Mouse (Mus musculus): ENCODE results near the gene Gm6408. TPM values are rescaled to one million over a fixed set of nuclear protein-coding genes. Genes with fewer than 3 reads are reported as not detected.
"Not testable (repeated sequence)": the region's sequence is repeated elsewhere in the genome, so short reads cannot be mapped to it uniquely, and the experiment has no call there.

Gm6408 gene
- not detected in 2 replicates for polyA plus RNA-seq (2015; fragmentation: Nextera tagmentation; extraction: Ambion mirVana)

DNA sequence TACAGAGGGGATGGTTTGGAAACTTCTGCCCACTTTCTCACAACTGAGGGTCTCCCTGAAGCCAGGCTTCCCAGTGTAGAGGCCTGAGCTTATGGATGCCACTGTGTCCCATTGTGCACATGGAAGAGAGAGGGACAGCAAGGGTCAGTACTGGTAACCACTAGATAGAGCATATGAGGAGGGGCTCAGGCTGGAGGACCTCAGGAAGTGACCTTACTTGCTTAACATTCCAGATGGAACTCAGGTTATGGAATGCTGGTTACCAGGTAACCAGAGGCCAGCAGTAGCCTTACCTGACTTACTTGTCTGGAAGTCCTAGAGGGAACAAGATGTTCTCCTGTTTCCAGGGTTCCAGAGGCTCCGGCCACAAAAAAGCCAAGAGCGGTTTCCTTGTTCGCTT lies at the start of gene Gm6408:
TSS of gene Gm6408 (plus strand) at position 301 of the 400 bp plus-strand sequence.
- not testable (repeated sequence) for H3K4me3 ChIP-seq (replicated peaks); H3K9me3 ChIP-seq; H3K36me3 ChIP-seq; H3K27ac ChIP-seq; ATAC-seq (ENCODE audit: insufficient read depth, low FRiP score, low read depth); H3K27me3 ChIP-seq (replicated peaks); H3K4me2 ChIP-seq; H3K9ac ChIP-seq; H3K4me1 ChIP-seq
- 86% methylated on average over 3 of the region's 3 CpGs for WGBS

- H3K9ac ChIP-seq, result no peak overlapping the region
- 82% methylated on average over 6 of the region's 6 CpGs for WGBS
- no peak overlapping the region for H3K27ac ChIP-seq
These were observed 49.3 kb upstream of the Gm6408 start for GRCm38 (mm10) chr5:146432476-146432875.

DNA sequence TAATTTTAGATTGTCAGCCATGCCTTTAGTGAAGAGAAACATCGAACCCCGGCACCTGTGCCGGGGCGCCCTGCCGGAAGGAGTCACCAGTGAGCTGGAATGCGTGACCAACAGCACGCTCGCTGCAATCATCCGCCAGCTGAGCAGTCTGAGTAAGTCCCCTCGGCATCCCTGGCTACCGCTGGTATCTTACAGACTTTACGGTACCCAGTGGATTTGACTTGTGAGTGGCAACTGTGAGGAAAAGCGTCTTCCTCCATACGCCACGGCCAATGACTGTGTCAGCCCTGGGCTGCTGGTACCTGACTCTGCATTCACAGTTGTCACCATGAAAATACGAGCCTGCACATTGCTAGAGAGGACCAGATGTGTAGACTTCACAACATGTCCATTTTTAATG lies 46.4 kb upstream of the Gm6408 start:
- 94% methylated on average over 16 of the region's 16 CpGs for WGBS
- H3K36me3 ChIP-seq, result no peaks in the 10 kb centered on the region
- no peaks in the 10 kb centered on the region for H3K27me3 ChIP-seq (replicated peaks)
- no peak overlapping the region for H3K9ac ChIP-seq
- H3K4me1 ChIP-seq, result no peaks in the 10 kb centered on the region
- H3K4me3 ChIP-seq (replicated peaks), result no peak overlapping the region
- no peak overlapping the region for H3K4me2 ChIP-seq
- no peak for ATAC-seq (ENCODE audit: insufficient read depth, low FRiP score, low read depth)
- H3K27ac ChIP-seq, result no peak overlapping the region
- no peaks in the 10 kb centered on the region for H3K9me3 ChIP-seq

More at GRCm38 (mm10) chr5:146432476-146432875, 49.3 kb upstream of the Gm6408 start:
- no peak for ATAC-seq (ENCODE audit: insufficient read depth, low FRiP score, low read depth)
- no peaks in the 10 kb centered on the region for H3K27me3 ChIP-seq (replicated peaks)
- no peak overlapping the region for H3K4me2 ChIP-seq
- H3K4me1 ChIP-seq, result no peaks in the 10 kb centered on the region
- H3K36me3 ChIP-seq, result no peaks in the 10 kb centered on the region
- no peak overlapping the region for H3K4me3 ChIP-seq (replicated peaks)
- no peaks in the 10 kb centered on the region for H3K9me3 ChIP-seq

- no peaks in the 10 kb centered on the region for H3K36me3 ChIP-seq
- H3K27me3 ChIP-seq (replicated peaks), result no peaks in the 10 kb centered on the region
- no peak overlapping the region for H3K4me3 ChIP-seq (replicated peaks)
- 93% methylated on average over 11 of the region's 11 CpGs for WGBS
- no peaks in the 10 kb centered on the region for H3K4me1 ChIP-seq
- no peak overlapping the region for H3K4me2 ChIP-seq
- no peaks in the 10 kb centered on the region for H3K9me3 ChIP-seq
- no peak for ATAC-seq (ENCODE audit: insufficient read depth, low FRiP score, low read depth)
- no peak overlapping the region for H3K27ac ChIP-seq
- H3K9ac ChIP-seq, result no peak overlapping the region
These were observed 45.0 kb upstream of the Gm6408 start for GRCm38 (mm10) chr5:146436796-146437195.

- no peak overlapping the region for H3K9ac ChIP-seq
- H3K4me2 ChIP-seq, result no peak overlapping the region
- no peak overlapping the region for H3K4me3 ChIP-seq (replicated peaks)
- no peaks in the 10 kb centered on the region for H3K4me1 ChIP-seq
- no peaks in the 10 kb centered on the region for H3K9me3 ChIP-seq
- WGBS, result 90% methylated on average over 7 of the region's 7 CpGs
- no peaks in the 10 kb centered on the region for H3K27me3 ChIP-seq (replicated peaks)
- H3K36me3 ChIP-seq, result no peaks in the 10 kb centered on the region
- H3K27ac ChIP-seq, result no peak overlapping the region
- ATAC-seq (ENCODE audit: insufficient read depth, low FRiP score, low read depth), result no peak
These were observed 42.5 kb upstream of the Gm6408 start for GRCm38 (mm10) chr5:146439152-146439781.

DNA sequence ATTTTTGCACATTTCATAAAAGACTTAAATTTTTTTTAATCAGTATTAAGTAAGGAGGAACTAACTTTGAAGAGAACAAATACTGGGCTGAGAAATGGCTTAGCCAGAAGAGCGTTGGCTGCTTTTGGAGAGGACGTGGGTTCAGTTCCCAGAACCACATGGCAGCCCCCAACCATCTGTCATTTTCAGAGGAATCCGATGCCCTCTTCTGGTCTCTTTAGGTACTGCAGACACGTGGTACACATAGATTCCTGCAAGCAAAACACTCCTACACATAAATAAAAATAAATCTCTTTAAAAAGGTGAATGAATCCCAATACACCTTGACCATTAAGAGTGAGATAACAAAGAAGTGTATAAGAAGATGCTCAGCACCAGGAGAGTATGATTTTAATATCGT lies 41.5 kb upstream of the Gm6408 start:
- ATAC-seq (ENCODE audit: insufficient read depth, low FRiP score, low read depth), result no peak
- Histone ChIP-seq H3K27ac (no peak overlapping the region), H3K4me1 (no peaks in the 10 kb centered on the region), H3K36me3 (no peaks in the 10 kb centered on the region), H3K4me3 (replicated peaks) (no peak overlapping the region), H3K4me2 (no peak overlapping the region), H3K27me3 (replicated peaks) (no peaks in the 10 kb centered on the region), H3K9me3 (no peaks in the 10 kb centered on the region), H3K9ac (no peak overlapping the region)
- WGBS, result 89% methylated on average over 5 of the region's 5 CpGs

- H3K27ac ChIP-seq, result no peak overlapping the region
- no peaks in the 10 kb centered on the region for H3K9me3 ChIP-seq
- H3K36me3 ChIP-seq, result no peaks in the 10 kb centered on the region
- H3K27me3 ChIP-seq (replicated peaks), result no peaks in the 10 kb centered on the region
- ATAC-seq (ENCODE audit: insufficient read depth, low FRiP score, low read depth), result no peak
- H3K4me3 ChIP-seq (replicated peaks), result no peak overlapping the region
- H3K4me2 ChIP-seq, result no peak overlapping the region
- H3K4me1 ChIP-seq, result no peaks in the 10 kb centered on the region
- 57% methylated on average over 2 of the region's 2 CpGs for WGBS
- no peak overlapping the region for H3K9ac ChIP-seq
These were observed 39.0 kb upstream of the Gm6408 start for GRCm38 (mm10) chr5:146442767-146443166.

DNA sequence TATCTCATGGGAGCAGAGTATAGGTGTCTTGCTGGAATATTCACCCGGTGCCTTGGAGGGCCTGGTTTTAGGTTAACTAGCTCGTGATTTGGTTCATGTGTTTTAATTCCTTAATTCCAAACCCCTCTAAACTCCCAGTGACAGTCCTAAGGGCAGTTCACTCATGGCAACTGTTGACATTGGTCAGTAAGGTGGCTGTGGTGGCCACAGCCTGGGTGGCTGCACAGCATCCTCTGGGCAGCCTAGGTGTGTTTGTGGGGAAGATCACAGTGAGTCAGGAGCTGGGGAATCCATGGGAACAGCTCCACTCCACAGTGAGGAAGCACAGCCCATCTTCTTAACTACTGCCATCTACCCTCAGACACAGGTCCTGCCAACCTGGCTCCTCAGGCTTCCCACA lies 35.1 kb upstream of the Gm6408 start:
- H3K4me1 ChIP-seq, result no peaks in the 10 kb centered on the region
- no peak for ATAC-seq (ENCODE audit: insufficient read depth, low FRiP score, low read depth)
- 83% methylated on average over 2 of the region's 2 CpGs for WGBS
- no peaks in the 10 kb centered on the region for H3K36me3 ChIP-seq
- H3K9me3 ChIP-seq, result no peaks in the 10 kb centered on the region
- no peak overlapping the region for H3K4me2 ChIP-seq
- no peak overlapping the region for H3K27ac ChIP-seq
- no peak overlapping the region for H3K9ac ChIP-seq
- H3K27me3 ChIP-seq (replicated peaks), result no peaks in the 10 kb centered on the region
- H3K4me3 ChIP-seq (replicated peaks), result no peak overlapping the region

DNA sequence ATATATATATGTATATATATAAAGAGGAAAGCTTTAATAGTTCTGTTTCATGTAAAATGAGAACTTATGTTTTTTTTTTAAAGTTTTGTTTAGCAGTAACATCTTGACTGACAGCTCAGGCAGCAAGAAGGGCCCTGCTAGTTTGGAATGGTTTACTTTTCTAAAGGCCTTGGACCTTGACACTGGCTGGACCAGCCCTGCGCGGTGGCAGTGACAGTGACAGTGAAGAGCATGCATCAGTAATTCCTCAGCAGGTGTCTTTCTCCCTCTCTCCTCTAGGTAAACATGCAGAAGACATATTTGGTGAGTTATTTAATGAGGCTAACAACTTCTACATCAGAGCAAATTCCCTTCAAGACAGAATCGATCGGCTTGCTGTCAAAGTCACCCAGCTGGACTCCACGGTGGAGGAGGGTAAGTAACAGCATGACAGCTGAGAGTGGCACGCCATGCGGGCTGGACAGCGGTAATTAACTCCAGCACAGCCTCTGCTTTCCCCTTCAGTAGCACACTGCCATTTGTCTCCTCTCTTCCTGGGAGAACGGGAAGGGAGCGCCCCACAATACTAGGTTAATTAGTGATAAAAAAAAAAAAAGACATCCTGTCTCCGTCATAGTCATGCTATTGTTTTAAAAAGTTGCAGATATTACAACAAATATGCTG lies 30.0 kb upstream of the Gm6408 start:
- Histone ChIP-seq H3K4me2 (no peak overlapping the region), H3K9ac (no peak overlapping the region), H3K36me3 (no peaks in the 10 kb centered on the region), H3K27me3 (replicated peaks) (no peaks in the 10 kb centered on the region), H3K9me3 (no peaks in the 10 kb centered on the region), H3K27ac (no peak overlapping the region), H3K4me3 (replicated peaks) (no peak overlapping the region), H3K4me1 (no peaks in the 10 kb centered on the region)
- ATAC-seq (ENCODE audit: insufficient read depth, low FRiP score, low read depth), result no peak
- WGBS, result 69% methylated on average over 11 of the region's 11 CpGs

- Histone ChIP-seq H3K27me3 (replicated peaks) (no peaks in the 10 kb centered on the region), H3K9ac (no peak overlapping the region), H3K4me3 (replicated peaks) (no peak overlapping the region), H3K27ac (no peak overlapping the region), H3K4me2 (no peak overlapping the region), H3K36me3 (no peaks in the 10 kb centered on the region), H3K9me3 (no peaks in the 10 kb centered on the region), H3K4me1 (no peaks in the 10 kb centered on the region)
- ATAC-seq (ENCODE audit: insufficient read depth, low FRiP score, low read depth), result no peak
- 88% methylated on average over 6 of the region's 6 CpGs for WGBS
These were observed 28.2 kb upstream of the Gm6408 start for GRCm38 (mm10) chr5:146453556-146453955.

- Histone ChIP-seq H3K36me3 (no peaks in the 10 kb centered on the region), H3K27ac (no peak overlapping the region), H3K4me1 (no peaks in the 10 kb centered on the region), H3K4me3 (replicated peaks) (no peak overlapping the region), H3K27me3 (replicated peaks) (no peaks in the 10 kb centered on the region), H3K4me2 (no peak overlapping the region), H3K9ac (no peak overlapping the region), H3K9me3 (no peaks in the 10 kb centered on the region)
- WGBS, result 75% methylated on average over 8 of the region's 8 CpGs
- ATAC-seq (ENCODE audit: insufficient read depth, low FRiP score, low read depth), result no peak
These were observed 20.2 kb upstream of the Gm6408 start for GRCm38 (mm10) chr5:146461612-146462011.

DNA sequence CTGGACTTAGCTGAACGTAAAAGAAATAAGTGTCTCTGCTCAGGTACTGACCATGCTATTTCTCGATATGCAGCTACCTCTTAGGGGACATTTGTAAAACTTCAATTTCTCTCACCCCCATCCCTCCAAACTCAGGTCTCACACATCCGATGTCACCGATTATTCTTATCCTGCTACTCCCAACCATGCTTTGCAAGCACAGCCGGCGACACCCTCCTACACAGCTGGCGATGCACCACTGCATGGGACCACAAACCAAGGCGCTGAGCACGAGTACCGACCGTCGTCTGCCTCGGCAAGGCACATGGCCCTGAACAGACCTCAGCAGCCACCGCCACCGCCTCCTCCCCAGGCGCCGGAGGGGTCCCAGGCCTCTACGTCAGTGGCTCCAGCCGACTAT lies 15.1 kb upstream of the Gm6408 start:
- H3K9me3 ChIP-seq, result no peaks in the 10 kb centered on the region
- ATAC-seq (ENCODE audit: insufficient read depth, low FRiP score, low read depth), result no peak
- WGBS, result 93% methylated on average over 19 of the region's 19 CpGs
- H3K27me3 ChIP-seq (replicated peaks), result no peaks in the 10 kb centered on the region
- H3K4me3 ChIP-seq (replicated peaks), result no peak overlapping the region
- H3K9ac ChIP-seq, result no peak overlapping the region
- no peak overlapping the region for H3K4me2 ChIP-seq
- H3K27ac ChIP-seq, result no peak overlapping the region
- H3K36me3 ChIP-seq, result no peaks in the 10 kb centered on the region
- H3K4me1 ChIP-seq, result no peaks in the 10 kb centered on the region
